Mouse (Mus musculus) erythroblast, embryonic 14.5 days (primary cell): Measurements from ENCODE around the gene Fgf14. TPM values are rescaled to one million over a fixed set of nuclear protein-coding genes. Genes with fewer than 3 reads are reported as not detected.
"Not testable (repeated sequence)": the region's sequence is repeated elsewhere in the genome, so short reads cannot be mapped to it uniquely, and the experiment has no call there.

Experiments
- H3K27me3 ChIP-seq: 2 replicates; pipeline ENCODE4 v1.6.1; 2012; ENCODE audit warnings: inconsistent platforms; ENCODE audit not compliant: control insufficient read depth
- H3K36me3 ChIP-seq: 2 replicates; pipeline ENCODE4 v1.6.1; 2012; ENCODE audit warnings: mild to moderate bottlenecking, inconsistent platforms; ENCODE audit not compliant: control insufficient read depth
- H3K4me1 ChIP-seq: 2 replicates; pipeline ENCODE4 v1.6.1; 2012; ENCODE audit warnings: inconsistent platforms; ENCODE audit not compliant: control insufficient read depth
- H3K4me3 ChIP-seq: replicated peaks from 2 replicates; pipeline ENCODE3; 2012; ENCODE audit warnings: moderate library complexity, mild to moderate bottlenecking, inconsistent platforms
- H3K9me3 ChIP-seq: 2 replicates; pipeline ENCODE4 v1.6.1; 2012; ENCODE audit warnings: low read length, inconsistent platforms, mixed read lengths; ENCODE audit not compliant: control insufficient read depth
- GATA1 ChIP-seq: IDR thresholded peaks from 2 replicates; pipeline ENCODE4 v1.6.1; 2012; ENCODE audit warnings: low read length, inconsistent platforms, mixed read lengths
- TAL1 ChIP-seq: IDR thresholded peaks from 3 replicates; pipeline ENCODE4 v1.6.1; 2012; ENCODE audit warnings: low read length, inconsistent platforms, mixed read lengths
- polyA plus RNA-seq: library from polyadenylated mRNA; stranded (reverse); fragments of >175 nt; gene quantifications from 2 replicates; pipeline ENCODE4 v1.2.3, GENCODE M21; 2012

Fgf14 gene
- polyA plus RNA-seq, 1 experiment = not detected

- no peaks in the 10 kb centered on the region for H3K9me3 ChIP-seq
- H3K4me3 ChIP-seq = no peak overlapping the region
- no peaks in the 10 kb centered on the region for H3K36me3 ChIP-seq
- no peaks in the 10 kb centered on the region for H3K4me1 ChIP-seq
- TF ChIP-seq GATA1 = no peak
- no peak for TF ChIP-seq TAL1
- H3K27me3 ChIP-seq = no peaks in the 10 kb centered on the region
Observed at GRCm38 (mm10) chr14:124512009-124512408, 164.9 kb downstream of the Fgf14 start.

GRCm38 (mm10) chr14:124488971-124489370, 188.0 kb downstream of the Fgf14 start:
- no peak overlapping the region for H3K4me3 ChIP-seq
- no peaks in the 10 kb centered on the region for H3K27me3 ChIP-seq
- no peaks in the 10 kb centered on the region for H3K4me1 ChIP-seq
- no peaks in the 10 kb centered on the region for H3K36me3 ChIP-seq
- no peaks in the 10 kb centered on the region; the same call in 1 of the 2 replicates for H3K9me3 ChIP-seq
- TF ChIP-seq GATA1 = no peak
- TF ChIP-seq TAL1 = no peak

- Histone ChIP-seq H3K4me3 (no peak overlapping the region), H3K36me3 (no peaks in the 10 kb centered on the region), H3K27me3 (no peaks in the 10 kb centered on the region), H3K4me1 (no peaks in the 10 kb centered on the region), H3K9me3 (no peaks in the 10 kb centered on the region; the same call in 1 of the 2 replicates)
- TF ChIP-seq GATA1 (no peak), TAL1 (no peak)
Observed at GRCm38 (mm10) chr14:124485261-124485660, 191.7 kb downstream of the Fgf14 start.

GRCm38 (mm10) chr14:124474066-124474667, 202.8 kb downstream of the Fgf14 start:
- no peaks in the 10 kb centered on the region for H3K4me1 ChIP-seq
- H3K27me3 ChIP-seq = no peaks in the 10 kb centered on the region
- H3K9me3 ChIP-seq = no peaks in the 10 kb centered on the region
- no peaks in the 10 kb centered on the region for H3K36me3 ChIP-seq
- no peak overlapping the region for H3K4me3 ChIP-seq
- TF ChIP-seq GATA1 (no peak), TAL1 (no peak)

GRCm38 (mm10) chr14:124470909-124471308, 206.0 kb downstream of the Fgf14 start:
- Histone ChIP-seq H3K36me3 (no peaks in the 10 kb centered on the region), H3K9me3 (no peaks in the 10 kb centered on the region), H3K4me3 (no peak overlapping the region), H3K27me3 (no peaks in the 10 kb centered on the region), H3K4me1 (no peaks in the 10 kb centered on the region)
- no peak for TF ChIP-seq TAL1
- TF ChIP-seq GATA1 = no peak

GRCm38 (mm10) chr14:124455120-124455519, 221.8 kb downstream of the Fgf14 start:
- no peak overlapping the region for H3K4me3 ChIP-seq
- TF ChIP-seq GATA1 (no peak), TAL1 (no peak)
- no peaks in the 10 kb centered on the region for H3K36me3 ChIP-seq
- H3K27me3 ChIP-seq = no peaks in the 10 kb centered on the region
- H3K9me3 ChIP-seq = no peaks in the 10 kb centered on the region
- H3K4me1 ChIP-seq = no peaks in the 10 kb centered on the region

GRCm38 (mm10) chr14:124446096-124446840, 230.7 kb downstream of the Fgf14 start:
- TF ChIP-seq TAL1 (no peak), GATA1 (no peak)
- Histone ChIP-seq H3K27me3 (no peaks in the 10 kb centered on the region), H3K4me1 (no peaks in the 10 kb centered on the region), H3K9me3 (no peaks in the 10 kb centered on the region; the same call in 1 of the 2 replicates), H3K4me3 (no peak overlapping the region), H3K36me3 (no peaks in the 10 kb centered on the region)

- Histone ChIP-seq H3K4me3 (no peak overlapping the region), H3K9me3 (no peaks in the 10 kb centered on the region; the same call in 1 of the 2 replicates), H3K27me3 (no peaks in the 10 kb centered on the region), H3K36me3 (no peaks in the 10 kb centered on the region), H3K4me1 (no peaks in the 10 kb centered on the region)
- TF ChIP-seq TAL1 = no peak
- TF ChIP-seq GATA1 = no peak
Observed at GRCm38 (mm10) chr14:124444831-124445230, 232.1 kb downstream of the Fgf14 start.

- H3K27me3 ChIP-seq, H3K9me3 ChIP-seq, H3K4me1 ChIP-seq, H3K4me3 ChIP-seq, H3K36me3 ChIP-seq: not testable (repeated sequence)
Observed at GRCm38 (mm10) chr14:124439298-124439697, 237.6 kb downstream of the Fgf14 start.
